22 mouse cellular contexts compared by ENCODE assay signal in the genomic region with DNA sequence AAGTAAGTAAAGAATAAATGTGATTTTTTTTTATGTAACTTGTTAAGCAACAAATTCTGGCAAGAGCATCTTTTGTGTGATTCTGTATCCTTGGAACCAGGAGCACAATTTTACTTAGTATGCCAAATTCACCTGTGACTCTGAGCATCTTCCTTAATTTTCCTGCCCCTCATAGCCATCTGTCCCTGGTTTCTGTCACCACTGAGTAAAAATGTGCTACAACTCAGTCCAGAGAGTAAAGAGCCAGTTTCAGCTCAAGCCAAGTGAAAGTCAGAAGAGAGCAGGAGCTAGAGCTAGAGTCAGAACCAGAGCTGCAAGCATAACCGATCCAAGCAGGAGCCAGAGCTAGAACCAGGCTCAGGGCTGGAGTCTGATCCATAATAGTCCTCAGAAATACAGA. TPM values are rescaled to one million over a fixed set of nuclear protein-coding genes. Genes with fewer than 3 reads are reported as not detected.
A peak's percentile ranks its signal among the peaks of the same experiment; 100 is the strongest.
DNase-seq lines count a peak whose midpoint lies in the region; ATAC-seq lines count a peak whose summit lies in the region.
"Had no signal": no experiment of that assay in that cellular context is flagged by ENCODE, and none has a peak within 500 bp of the region (broad histone marks: within the 10 kb centered on the region; RNA-seq: fewer than 3 reads in every experiment).

No protein-coding gene starts in this region.

- ATAC-seq in cerebellum, adult (ENCODE audit: insufficient number of reproducible peaks, low FRiP score, low TSS enrichment), result peak; percentile 70; the same call in 1 of the 2 replicates
- 0 out of 2 replicates have a peak, but pooled peaks have one; percentile 38 for ATAC-seq in frontal cortex, adult (ENCODE audit: low TSS enrichment)
- ATAC-seq: activated CD4-positive, CD25-positive, alpha-beta regulatory T cell, adult 4 months; forebrain, embryonic 13.5 days; forebrain, embryonic 16.5 days; hindbrain, postnatal 0 days; inflammation-experienced regulatory T-cells, adult 6 months; intestine, embryonic 16.5 days had no signal

- DNase-seq in cerebellum, postnatal 4 days (ENCODE audit: low spot score in 2 of 2), result no peak
- DNase-seq in frontal cortex, postnatal 25 days (ENCODE audit: low spot score in 2 of 2), result no peak
- DNase-seq in cerebellum, adult 9-11 months, result peak; percentile 59
- DNase-seq in right cerebral cortex, adult 2 months (ENCODE audit: low spot score in 2 of 2), result no peak
- DNase-seq in left cerebral cortex, adult 18-20 months (ENCODE audit: low spot score in 2 of 2), result no peak
- DNase-seq: adrenal gland, adult 8-10 months; adrenal gland, postnatal 36 days; gastrocnemius, postnatal 10 days; gastrocnemius, postnatal 36 days; heart, adult 2 months; heart, postnatal 14 days; heart, postnatal 4 days; kidney, adult 18-20 months had no signal

RNA-seq across cellular contexts. Expression of a gene that starts 46.6 kb away (rescaled TPM):
- total RNA-seq in left cerebral cortex, adult 18-20 months (2021), result 100 to 1,000 TPM; 109 to 119 TPM
- total RNA-seq: granulocyte monocyte progenitor cell, adult 5-6 weeks; heart, adult 2 months; heart, postnatal 14 days had no signal
